Mouse (Mus musculus): ENCODE measurements around the gene Gpn2. TPM values are rescaled to one million over a fixed set of nuclear protein-coding genes. Genes with fewer than 3 reads are reported as not detected.

The Gpn2 gene
- polyA plus RNA-seq, 1 experiment from 2014 or later = 31.6 TPM

- Histone ChIP-seq H3K4me1 (no peaks in the 10 kb centered on the region), H3K27ac (no peak overlapping the region), H3K9me3 (replicated peaks) (no peaks in the 10 kb centered on the region), H3K36me3 (no peaks in the 10 kb centered on the region), H3K27me3 (ENCODE audit: low read depth, poor library complexity, severe bottlenecking) (no peaks in the 10 kb centered on the region), H3K4me3 (no peak overlapping the region)
- no peak for DNase-seq (ENCODE audit: low spot score)
- WGBS = 27% methylated on average over 8 of the region's 8 CpGs
These were observed 16.9 kb upstream of the Gpn2 start for GRCm38 (mm10) chr4:133567251-133567650.

GRCm38 (mm10) chr4:133569291-133570065 lies 14.7 kb upstream of the Gpn2 start:
- no peak for DNase-seq (ENCODE audit: low spot score)
- Histone ChIP-seq H3K27ac (no peak overlapping the region), H3K36me3 (no peaks in the 10 kb centered on the region), H3K4me3 (no peak overlapping the region), H3K27me3 (ENCODE audit: low read depth, poor library complexity, severe bottlenecking) (no peaks in the 10 kb centered on the region), H3K4me1 (peaks cover 6% of the 10 kb centered on the region), H3K9me3 (replicated peaks) (no peaks in the 10 kb centered on the region)
- WGBS = 85% methylated on average over 10 of the region's 10 CpGs

GRCm38 (mm10) chr4:133570066-133570466 lies 14.1 kb upstream of the Gpn2 start:
- no peaks in the 10 kb centered on the region for H3K27me3 ChIP-seq (ENCODE audit: low read depth, poor library complexity, severe bottlenecking)
- H3K9me3 ChIP-seq (replicated peaks) = no peaks in the 10 kb centered on the region
- H3K27ac ChIP-seq = no peak overlapping the region
- WGBS = 67% methylated on average over 10 of the region's 10 CpGs
- no peak overlapping the region for H3K4me3 ChIP-seq
- no peaks in the 10 kb centered on the region for H3K36me3 ChIP-seq
- no peak for DNase-seq (ENCODE audit: low spot score)
- H3K4me1 ChIP-seq = peaks cover 8% of the 10 kb centered on the region

GRCm38 (mm10) chr4:133574070-133574842 lies 9.9 kb upstream of the Gpn2 start, which contains the start of gene Gpatch3:
Gpatch3 (plus strand) TSS chr4:133574745.
- DNase-seq (ENCODE audit: low spot score) = peak; percentile 94
- Histone ChIP-seq H3K27ac (peak within 1 kb of the TSS; percentile 90), H3K36me3 (peaks cover 18% of the 10 kb centered on the region), H3K27me3 (ENCODE audit: low read depth, poor library complexity, severe bottlenecking) (no peaks in the 10 kb centered on the region), H3K4me1 (peaks cover 15% of the 10 kb centered on the region), H3K9me3 (replicated peaks) (no peaks in the 10 kb centered on the region), H3K4me3 (peak within 1 kb of the TSS; percentile 89)
- WGBS = 11% methylated on average over 44 of the region's 44 CpGs

- H3K27ac ChIP-seq = peak overlapping the region; percentile 90
- H3K27me3 ChIP-seq (ENCODE audit: low read depth, poor library complexity, severe bottlenecking) = no peaks in the 10 kb centered on the region
- H3K9me3 ChIP-seq (replicated peaks) = no peaks in the 10 kb centered on the region
- peaks cover 24% of the 10 kb centered on the region for H3K36me3 ChIP-seq
- H3K4me3 ChIP-seq = peak overlapping the region; percentile 89
- DNase-seq (ENCODE audit: low spot score) = no peak
- peaks cover 15% of the 10 kb centered on the region for H3K4me1 ChIP-seq
- under 1% methylated on average over 41 of the region's 41 CpGs for WGBS
These were observed 9.3 kb upstream of the Gpn2 start for GRCm38 (mm10) chr4:133574843-133575202.

GRCm38 (mm10) chr4:133577983-133578382 lies 6.2 kb upstream of the Gpn2 start:
- 82% methylated on average over 12 of the region's 12 CpGs for WGBS
- no peak overlapping the region for H3K4me3 ChIP-seq
- peaks cover 15% of the 10 kb centered on the region for H3K4me1 ChIP-seq
- no peaks in the 10 kb centered on the region for H3K27me3 ChIP-seq (ENCODE audit: low read depth, poor library complexity, severe bottlenecking)
- no peaks in the 10 kb centered on the region for H3K9me3 ChIP-seq (replicated peaks)
- H3K36me3 ChIP-seq = peaks cover 53% of the 10 kb centered on the region
- H3K27ac ChIP-seq = no peak overlapping the region
- DNase-seq (ENCODE audit: low spot score) = no peak

GRCm38 (mm10) chr4:133583690-133584058 lies 488 bp upstream of the Gpn2 start:
- Histone ChIP-seq H3K27ac (peak overlapping the region; percentile 84), H3K4me3 (peak overlapping the region; percentile 78), H3K27me3 (ENCODE audit: low read depth, poor library complexity, severe bottlenecking) (no peaks in the 10 kb centered on the region), H3K4me1 (peaks cover 16% of the 10 kb centered on the region), H3K9me3 (replicated peaks) (no peaks in the 10 kb centered on the region), H3K36me3 (peaks cover 75% of the 10 kb centered on the region)
- WGBS = 69% methylated on average over 6 of the region's 6 CpGs
- DNase-seq (ENCODE audit: low spot score) = no peak

GRCm38 (mm10) chr4:133592570-133592969 lies 8.4 kb downstream of the Gpn2 start:
- Histone ChIP-seq H3K9me3 (replicated peaks) (no peaks in the 10 kb centered on the region), H3K27me3 (ENCODE audit: low read depth, poor library complexity, severe bottlenecking) (no peaks in the 10 kb centered on the region), H3K36me3 (peaks cover 62% of the 10 kb centered on the region), H3K4me1 (no peaks in the 10 kb centered on the region), H3K4me3 (no peak overlapping the region), H3K27ac (no peak overlapping the region)
- 37% methylated on average over 7 of the region's 7 CpGs for WGBS
- peak; percentile 88 for DNase-seq (ENCODE audit: low spot score)

- Histone ChIP-seq H3K9me3 (replicated peaks) (no peaks in the 10 kb centered on the region), H3K36me3 (peaks cover 32% of the 10 kb centered on the region), H3K4me1 (peaks cover 22% of the 10 kb centered on the region), H3K27ac (no peak overlapping the region), H3K4me3 (no peak overlapping the region), H3K27me3 (ENCODE audit: low read depth, poor library complexity, severe bottlenecking) (peaks cover 30% of the 10 kb centered on the region)
- WGBS = 62% methylated on average over 7 of the region's 7 CpGs
- no peak for DNase-seq (ENCODE audit: low spot score)
These were observed 11.4 kb downstream of the Gpn2 start for GRCm38 (mm10) chr4:133595538-133595937.

GRCm38 (mm10) chr4:133596084-133596483 lies 11.9 kb downstream of the Gpn2 start:
- no peak overlapping the region for H3K27ac ChIP-seq
- H3K27me3 ChIP-seq (ENCODE audit: low read depth, poor library complexity, severe bottlenecking) = peaks cover 35% of the 10 kb centered on the region
- peaks cover 22% of the 10 kb centered on the region for H3K4me1 ChIP-seq
- DNase-seq (ENCODE audit: low spot score) = no peak
- peaks cover 27% of the 10 kb centered on the region for H3K36me3 ChIP-seq
- no peaks in the 10 kb centered on the region for H3K9me3 ChIP-seq (replicated peaks)
- 84% methylated on average over 6 of the region's 6 CpGs for WGBS
- no peak overlapping the region for H3K4me3 ChIP-seq

GRCm38 (mm10) chr4:133598616-133599015 lies 14.5 kb downstream of the Gpn2 start:
- H3K36me3 ChIP-seq = peaks cover 7% of the 10 kb centered on the region
- no peak overlapping the region for H3K27ac ChIP-seq
- no peaks in the 10 kb centered on the region for H3K9me3 ChIP-seq (replicated peaks)
- DNase-seq (ENCODE audit: low spot score) = no peak
- H3K4me1 ChIP-seq = peaks cover 36% of the 10 kb centered on the region
- no peak overlapping the region for H3K4me3 ChIP-seq
- WGBS = 36% methylated on average over 4 of the region's 4 CpGs
- peaks cover 60% of the 10 kb centered on the region for H3K27me3 ChIP-seq (ENCODE audit: low read depth, poor library complexity, severe bottlenecking)

GRCm38 (mm10) chr4:133599116-133599515 lies 15.0 kb downstream of the Gpn2 start:
- peaks cover 10% of the 10 kb centered on the region for H3K36me3 ChIP-seq
- peaks cover 36% of the 10 kb centered on the region for H3K4me1 ChIP-seq
- H3K4me3 ChIP-seq = peak overlapping the region; percentile 67
- DNase-seq (ENCODE audit: low spot score) = no peak
- H3K27me3 ChIP-seq (ENCODE audit: low read depth, poor library complexity, severe bottlenecking) = peaks cover 64% of the 10 kb centered on the region
- WGBS = 22% methylated on average over 7 of the region's 7 CpGs
- no peaks in the 10 kb centered on the region for H3K9me3 ChIP-seq (replicated peaks)
- peak overlapping the region; percentile 53 for H3K27ac ChIP-seq

GRCm38 (mm10) chr4:133599571-133600073 lies 15.5 kb downstream of the Gpn2 start:
- Histone ChIP-seq H3K4me3 (peak overlapping the region; percentile 67), H3K27me3 (ENCODE audit: low read depth, poor library complexity, severe bottlenecking) (peaks cover 64% of the 10 kb centered on the region), H3K27ac (peak overlapping the region; percentile 53), H3K4me1 (peaks cover 36% of the 10 kb centered on the region), H3K9me3 (replicated peaks) (no peaks in the 10 kb centered on the region), H3K36me3 (peaks cover 13% of the 10 kb centered on the region)
- WGBS = under 1% methylated on average over 50 of the region's 50 CpGs
- DNase-seq (ENCODE audit: low spot score) = peak; percentile 89

Measured in limb, embryonic 10.5 days (tissue).